Mouse (Mus musculus): ENCODE results near the gene Nr1d1.

GRCm38 (mm10) chr11:98771131-98771530 is 4.0 kb downstream of the Nr1d1 start:
- TF ChIP-seq CTCF (IDR thresholded peaks at IDR 0.05; ENCODE audit: low read depth, low read length) (no peak), EP300 (IDR thresholded peaks at IDR 0.05; ENCODE audit: insufficient read depth, low read depth, low read length) (no peak)
